Mouse (Mus musculus) limb, embryonic 10.5 days (tissue): ENCODE data around the gene G6pc. TPM values are rescaled to one million over a fixed set of nuclear protein-coding genes. Genes with fewer than 3 reads are reported as not detected.
"Not testable (repeated sequence)": the region's sequence is repeated elsewhere in the genome, so short reads cannot be mapped to it uniquely, and the experiment has no call there.

Source experiments
- DNase-seq: peaks from one replicate; pipeline ENCODE4 v3.0.0-alpha.2; 2017; ENCODE audit warnings: low spot score
- H3K27ac ChIP-seq: fragments of 300-500 bp; sonication (generic); 2 replicates; pipeline ENCODE4 v1.5.1; 2016; ENCODE audit warnings: mild to moderate bottlenecking
- H3K27me3 ChIP-seq: fragments of 300-500 bp; sonication (generic); 2 replicates; pipeline ENCODE4 v1.6.1; 2016; ENCODE audit warnings: low read depth, mild to moderate bottlenecking; ENCODE audit not compliant: poor library complexity, severe bottlenecking
- H3K36me3 ChIP-seq: fragments of 300-500 bp; sonication (generic); 2 replicates; pipeline ENCODE4 v1.6.1; 2016; ENCODE audit warnings: mild to moderate bottlenecking, moderate library complexity
- H3K4me1 ChIP-seq: fragments of 300-500 bp; sonication (generic); 2 replicates; pipeline ENCODE4 v1.6.1; 2016
- H3K4me3 ChIP-seq: fragments of 300-500 bp; sonication (generic); 2 replicates; pipeline ENCODE4 v1.5.1; 2016; ENCODE audit warnings: mild to moderate bottlenecking, moderate library complexity
- H3K9me3 ChIP-seq: fragments of 300-500 bp; sonication (generic); replicated peaks from 2 replicates; pipeline ENCODE4 v1.6.1; 2016; ENCODE audit warnings: mild to moderate bottlenecking
- WGBS: fragments of 180-500 bp; shearing (Covaris S2); methylation state at CpG from one replicate; pipeline ENCODE4 v1.1.7; 2016; 5-methylcytosine and 5-hydroxymethylcytosine counted together
- polyA plus RNA-seq: library from polyadenylated mRNA; unstranded; fragments of >200 nt; fragmentation: Nextera tagmentation; extraction: Ambion mirVana; gene quantifications from 2 replicates; pipeline ENCODE4 v1.2.1, GENCODE M21; 2016

The G6pc gene
- not detected in 2 replicates for polyA plus RNA-seq

- H3K36me3 ChIP-seq: no peaks in the 10 kb centered on the region
- H3K4me3 ChIP-seq: no peak within 1 kb of the TSS
- no peak within 1 kb of the TSS for H3K27ac ChIP-seq
- no peaks in the 10 kb centered on the region for H3K4me1 ChIP-seq
- DNase-seq: no peak
- no peaks in the 10 kb centered on the region for H3K27me3 ChIP-seq
- no peaks in the 10 kb centered on the region for H3K9me3 ChIP-seq
- WGBS: 93% methylated on average over 8 of the region's 8 CpGs
Measured at GRCm38 (mm10) chr11:101367326-101367935, at the start of gene G6pc. TSS of gene G6pc (plus strand) at chr11:101367561.

GRCm38 (mm10) chr11:101323609-101324008 lies 43.8 kb upstream of the G6pc start:
- Histone ChIP-seq H3K4me1 (peaks cover 7% of the 10 kb centered on the region; the same call in 1 of the 2 replicates), H3K4me3 (no peak overlapping the region), H3K9me3 (no peaks in the 10 kb centered on the region), H3K36me3 (peaks cover 89% of the 10 kb centered on the region), H3K27ac (no peak overlapping the region), H3K27me3 (no peaks in the 10 kb centered on the region)
- peak; percentile 73 for DNase-seq
- 33% methylated on average over 4 of the region's 4 CpGs for WGBS

DNA sequence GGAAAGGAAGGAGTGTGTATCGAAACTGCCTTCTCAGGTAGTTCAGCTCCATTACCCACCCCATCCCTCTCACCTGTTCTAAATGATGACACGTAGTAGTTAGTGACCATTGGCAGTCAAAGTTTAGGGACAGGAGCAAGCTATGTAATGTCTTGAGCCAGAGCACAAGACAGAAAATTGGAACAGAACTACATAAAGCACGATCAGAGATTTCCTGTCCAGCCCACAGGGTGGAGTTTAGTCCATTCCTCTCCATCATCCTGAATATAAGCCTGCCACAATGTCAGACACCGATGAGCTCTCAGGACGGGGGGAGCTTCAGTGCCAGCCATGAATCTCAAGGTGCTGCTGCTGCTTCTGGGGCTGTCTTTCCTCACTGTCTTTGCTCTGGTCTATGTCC lies 42.6 kb upstream of the G6pc start, which contains the start of gene Aoc2:
Aoc2 (plus strand) TSS at position 301 of the 400 bp plus-strand sequence.
- Histone ChIP-seq H3K4me1 (peaks cover 7% of the 10 kb centered on the region; the same call in 1 of the 2 replicates), H3K36me3 (peaks cover 77% of the 10 kb centered on the region), H3K4me3 (no peak within 1 kb of the TSS), H3K27ac (no peak within 1 kb of the TSS), H3K27me3 (no peaks in the 10 kb centered on the region), H3K9me3 (no peaks in the 10 kb centered on the region)
- DNase-seq: no peak
- 94% methylated on average over 5 of the region's 5 CpGs for WGBS

GRCm38 (mm10) chr11:101325201-101325600 lies 42.2 kb upstream of the G6pc start:
- not testable (repeated sequence) for DNase-seq, H3K4me3 ChIP-seq, H3K4me1 ChIP-seq, H3K27ac ChIP-seq, H3K27me3 ChIP-seq, H3K9me3 ChIP-seq
- H3K36me3 ChIP-seq: peaks cover 73% of the 10 kb centered on the region
- WGBS: 93% methylated on average over 11 of the region's 11 CpGs

GRCm38 (mm10) chr11:101326147-101326546 lies 41.2 kb upstream of the G6pc start:
- no peak for DNase-seq
- no peaks in the 10 kb centered on the region for H3K27me3 ChIP-seq
- H3K9me3 ChIP-seq: no peaks in the 10 kb centered on the region
- 88% methylated on average over 11 of the region's 11 CpGs for whole genome bisulfite sequencing
- H3K36me3 ChIP-seq: peaks cover 63% of the 10 kb centered on the region
- peaks cover 7% of the 10 kb centered on the region; the same call in 1 of the 2 replicates for H3K4me1 ChIP-seq
- no peak overlapping the region for H3K27ac ChIP-seq
- no peak overlapping the region for H3K4me3 ChIP-seq

- Histone ChIP-seq H3K9me3 (no peaks in the 10 kb centered on the region), H3K27me3 (no peaks in the 10 kb centered on the region), H3K27ac (no peak overlapping the region), H3K4me1 (peaks cover 7% of the 10 kb centered on the region; the same call in 1 of the 2 replicates), H3K36me3 (peaks cover 52% of the 10 kb centered on the region), H3K4me3 (no peak overlapping the region)
- no peak for DNase-seq
- 55% methylated on average over 3 of the region's 3 CpGs for WGBS
Measured at GRCm38 (mm10) chr11:101327311-101327710, 40.0 kb upstream of the G6pc start.

DNA sequence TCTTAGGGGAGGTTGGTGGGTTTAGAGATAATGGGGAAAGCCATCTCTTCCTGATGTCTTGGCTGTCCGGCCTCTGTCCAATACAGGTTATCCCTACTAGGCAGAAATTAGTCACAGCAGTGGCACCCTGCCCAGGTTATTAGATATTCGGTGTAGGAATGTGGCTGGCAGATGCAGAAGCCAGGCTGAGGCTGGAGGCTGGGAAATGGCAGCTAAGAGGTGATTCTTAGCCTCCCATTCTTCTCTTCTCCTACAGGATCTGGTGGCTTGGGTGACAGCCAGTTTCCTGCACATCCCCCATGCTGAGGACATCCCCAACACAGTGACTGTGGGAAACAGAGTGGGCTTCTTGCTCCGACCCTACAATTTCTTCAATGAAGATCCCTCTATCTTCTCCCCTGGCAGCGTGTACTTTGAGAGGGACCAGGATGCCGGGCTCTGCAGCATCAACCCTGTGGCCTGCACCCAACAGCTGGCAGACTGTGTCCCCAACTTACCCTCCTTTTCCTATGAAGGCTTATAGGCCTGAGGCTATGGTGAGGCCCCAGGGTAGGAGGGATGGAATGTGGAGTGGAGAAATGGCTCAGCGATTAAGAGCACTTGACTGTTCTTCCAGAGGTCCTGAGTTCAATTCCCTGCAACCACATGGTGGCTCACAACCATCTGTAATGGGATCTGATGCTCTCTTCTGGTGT lies 38.3 kb upstream of the G6pc start:
- Histone ChIP-seq H3K27me3 (no peaks in the 10 kb centered on the region), H3K4me1 (peaks cover 16% of the 10 kb centered on the region), H3K36me3 (peaks cover 34% of the 10 kb centered on the region), H3K27ac (no peak overlapping the region), H3K9me3 (no peaks in the 10 kb centered on the region), H3K4me3 (no peak overlapping the region)
- WGBS: 88% methylated on average over 6 of the region's 6 CpGs
- DNase-seq: no peak

DNA sequence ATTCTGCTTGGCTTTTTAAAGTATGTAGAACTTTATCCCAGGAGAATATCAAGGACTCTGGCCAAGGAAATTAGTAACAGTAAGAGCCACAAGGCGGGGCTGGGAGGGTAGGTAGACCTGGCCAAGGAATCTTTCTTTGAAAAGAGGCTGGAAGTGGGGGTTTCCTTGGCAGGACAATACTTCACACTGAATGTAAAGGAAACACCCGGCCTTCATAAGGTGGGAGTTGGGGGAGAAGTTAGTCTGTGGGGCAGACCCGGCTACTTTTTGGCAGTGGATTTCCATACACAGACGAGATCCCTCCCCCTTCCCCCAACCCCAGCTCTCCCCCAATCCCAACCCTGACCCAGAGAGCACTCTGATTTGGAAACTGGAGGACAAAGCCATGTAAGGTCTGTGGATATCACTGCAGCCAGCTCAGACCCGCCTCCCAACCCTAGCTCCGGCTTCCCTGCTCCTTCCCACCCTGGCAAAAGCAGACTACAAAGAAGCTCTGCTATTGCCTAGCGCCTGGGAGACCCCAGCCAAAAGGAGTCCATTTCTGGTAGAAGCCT lies 36.9 kb upstream of the G6pc start, which contains the start of gene Aoc3:
Aoc3 (plus strand) TSS at position 235 of the 554 bp plus-strand sequence.
- H3K27ac ChIP-seq: no peak within 1 kb of the TSS
- 78% methylated on average over 7 of the region's 7 CpGs for WGBS
- H3K4me3 ChIP-seq: no peak within 1 kb of the TSS
- peaks cover 20% of the 10 kb centered on the region for H3K36me3 ChIP-seq
- DNase-seq: no peak
- H3K4me1 ChIP-seq: peaks cover 23% of the 10 kb centered on the region
- H3K9me3 ChIP-seq: no peaks in the 10 kb centered on the region
- H3K27me3 ChIP-seq: no peaks in the 10 kb centered on the region

DNA sequence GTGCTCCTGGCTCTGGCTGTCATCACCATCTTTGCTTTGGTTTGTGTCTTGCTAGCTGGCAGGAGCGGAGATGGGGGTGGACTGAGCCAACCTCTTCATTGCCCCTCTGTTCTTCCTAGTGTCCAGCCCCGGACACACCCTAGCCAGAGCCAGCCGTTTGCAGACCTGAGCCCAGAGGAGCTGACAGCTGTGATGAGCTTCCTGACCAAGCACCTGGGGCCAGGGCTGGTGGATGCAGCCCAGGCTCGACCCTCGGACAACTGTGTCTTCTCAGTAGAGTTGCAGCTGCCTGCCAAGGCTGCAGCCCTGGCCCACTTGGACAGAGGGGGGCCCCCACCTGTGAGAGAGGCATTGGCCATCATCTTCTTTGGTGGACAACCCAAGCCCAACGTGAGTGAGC lies 36.4 kb upstream of the G6pc start:
- Histone ChIP-seq H3K36me3 (peaks cover 15% of the 10 kb centered on the region), H3K4me1 (peaks cover 28% of the 10 kb centered on the region)
- H3K4me3 ChIP-seq, H3K9me3 ChIP-seq, DNase-seq, H3K27me3 ChIP-seq, H3K27ac ChIP-seq: not testable (repeated sequence)
- 87% methylated on average over 6 of the region's 6 CpGs for WGBS

- WGBS: 85% methylated on average over 3 of the region's 3 CpGs
- H3K27me3 ChIP-seq: no peaks in the 10 kb centered on the region
- no peak for DNase-seq
Measured at GRCm38 (mm10) chr11:101332537-101332936, 34.8 kb upstream of the G6pc start.

DNA sequence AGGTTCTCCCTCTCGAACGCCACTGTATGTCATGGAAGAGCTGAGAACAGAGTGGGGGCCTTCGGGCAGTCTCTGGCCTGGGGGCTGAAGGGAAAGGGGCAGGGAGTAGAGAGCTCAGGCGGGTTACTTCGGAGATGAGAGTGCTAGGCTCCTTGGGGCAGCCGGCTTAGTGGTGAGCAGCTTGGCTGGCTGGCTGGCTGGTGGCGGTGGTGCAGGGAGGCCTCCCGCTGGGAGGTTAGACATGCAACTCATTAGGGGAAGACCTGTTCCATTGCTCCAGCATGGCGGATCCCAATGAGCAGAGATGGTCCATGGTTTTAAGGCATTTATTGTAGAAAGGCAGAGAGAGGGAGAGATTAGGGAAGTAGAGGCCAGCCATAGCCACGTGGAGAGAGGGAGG lies 33.3 kb upstream of the G6pc start:
- Histone ChIP-seq H3K4me1 (peaks cover 42% of the 10 kb centered on the region), H3K4me3 (peak overlapping the region; percentile 19; the same call in 1 of the 2 replicates), H3K27me3 (no peaks in the 10 kb centered on the region), H3K27ac (peak overlapping the region; percentile 77), H3K9me3 (no peaks in the 10 kb centered on the region), H3K36me3 (no peaks in the 10 kb centered on the region)
- 25% methylated on average over 10 of the region's 10 CpGs for WGBS
- DNase-seq: peak; percentile 53

More at GRCm38 (mm10) chr11:101332537-101332936, 34.8 kb upstream of the G6pc start:
- no peak overlapping the region for H3K27ac ChIP-seq
- H3K4me3 ChIP-seq: no peak overlapping the region
- H3K4me1 ChIP-seq: peaks cover 28% of the 10 kb centered on the region
- H3K9me3 ChIP-seq: no peaks in the 10 kb centered on the region
- H3K36me3 ChIP-seq: peaks cover 7% of the 10 kb centered on the region; the same call in 1 of the 2 replicates

GRCm38 (mm10) chr11:101334516-101334915 lies 32.8 kb upstream of the G6pc start:
- Histone ChIP-seq H3K4me3 (peak overlapping the region; percentile 19; the same call in 1 of the 2 replicates), H3K27me3 (no peaks in the 10 kb centered on the region), H3K36me3 (no peaks in the 10 kb centered on the region), H3K9me3 (no peaks in the 10 kb centered on the region), H3K4me1 (peaks cover 42% of the 10 kb centered on the region), H3K27ac (peak overlapping the region; percentile 77)
- WGBS: 1% methylated on average over 6 of the region's 6 CpGs
- peak; percentile 83 for DNase-seq

- WGBS: 89% methylated on average over 9 of the region's 9 CpGs
- Histone ChIP-seq H3K4me1 (peaks cover 42% of the 10 kb centered on the region), H3K27me3 (no peaks in the 10 kb centered on the region), H3K4me3 (no peak overlapping the region), H3K36me3 (no peaks in the 10 kb centered on the region), H3K27ac (peak overlapping the region; percentile 56), H3K9me3 (no peaks in the 10 kb centered on the region)
- DNase-seq: no peak
Measured at GRCm38 (mm10) chr11:101335685-101336084, 31.7 kb upstream of the G6pc start.
